Mouse (Mus musculus): ENCODE results near the gene Brf1.

- no peak for TF ChIP-seq CTCF (IDR thresholded peaks at IDR 0.05; ENCODE audit: control insufficient read depth, insufficient read depth, insufficient replicate concordance, low read depth, low read length)
- TF ChIP-seq POLR2A (IDR thresholded peaks at IDR 0.05; ENCODE audit: control insufficient read depth, low read depth, low read length): no peak
These were observed 50.3 kb downstream of the Brf1 start for GRCm38 (mm10) chr12:112950040-112950760.
